Mouse (Mus musculus) ovary, postnatal 14 days (tissue): ENCODE data around the gene AC124502.3.
A peak's percentile ranks its signal among the peaks of the same experiment; 100 is the strongest.
"Not testable (repeated sequence)": the region's sequence is repeated elsewhere in the genome, so short reads cannot be mapped to it uniquely, and the experiment has no call there.

Source experiments
- DNase-seq: peaks from one replicate; pipeline ENCODE4 v3.0.0; 2022; ENCODE audit warnings: low spot score

AC124502.3 gene

DNA sequence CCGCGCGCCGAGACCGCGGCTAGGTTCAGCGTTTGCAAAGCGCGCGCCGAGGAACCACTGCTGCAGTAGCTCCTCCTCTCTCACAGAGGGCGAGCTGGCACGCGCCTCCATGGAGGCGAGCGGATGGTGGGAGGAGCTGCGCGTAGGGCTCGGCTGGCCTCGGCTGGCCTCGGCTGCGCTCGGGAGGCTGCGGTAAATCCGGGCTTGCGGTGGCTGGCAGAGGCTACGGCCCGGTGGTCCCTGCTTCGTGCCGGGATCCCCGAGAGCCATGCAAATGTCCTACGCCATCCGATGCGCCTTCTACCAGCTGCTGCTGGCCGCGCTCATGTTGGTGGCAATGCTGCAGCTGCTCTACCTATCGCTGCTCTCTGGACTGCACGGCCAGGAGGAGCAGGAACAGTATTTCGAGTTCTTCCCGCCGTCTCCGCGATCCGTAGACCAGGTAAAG, at the start of gene AC124502.3, which contains the start of gene B4gat1:
Gene AC124502.3, plus strand, starts transcription at position 183 of the 448 bp plus-strand sequence.
Gene B4gat1, plus strand, starts transcription at position 118 of the 448 bp plus-strand sequence.
- peak; percentile 79 for DNase-seq

DNA sequence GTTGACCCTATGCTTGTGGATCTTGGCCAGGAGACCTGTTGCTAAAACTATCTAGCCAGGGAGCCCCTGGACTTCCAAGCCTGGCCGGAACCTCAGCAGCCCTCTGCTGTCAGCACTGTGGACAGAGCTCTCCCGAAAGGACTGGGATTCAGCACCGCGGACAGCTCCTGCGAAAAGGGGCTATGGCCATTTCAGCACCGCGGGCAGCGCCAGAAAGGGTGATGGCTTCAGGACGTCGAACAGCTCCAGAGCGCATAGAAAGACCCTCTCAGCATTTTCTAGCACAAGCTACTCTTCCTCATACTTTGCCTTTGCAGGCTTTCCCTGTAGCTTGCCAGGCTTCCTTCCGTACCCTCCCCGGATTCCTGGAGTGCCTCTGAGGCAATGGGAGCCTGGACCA, 49.7 kb upstream of the AC124502.3 start:
- peak; percentile 99 for DNase-seq

DNA sequence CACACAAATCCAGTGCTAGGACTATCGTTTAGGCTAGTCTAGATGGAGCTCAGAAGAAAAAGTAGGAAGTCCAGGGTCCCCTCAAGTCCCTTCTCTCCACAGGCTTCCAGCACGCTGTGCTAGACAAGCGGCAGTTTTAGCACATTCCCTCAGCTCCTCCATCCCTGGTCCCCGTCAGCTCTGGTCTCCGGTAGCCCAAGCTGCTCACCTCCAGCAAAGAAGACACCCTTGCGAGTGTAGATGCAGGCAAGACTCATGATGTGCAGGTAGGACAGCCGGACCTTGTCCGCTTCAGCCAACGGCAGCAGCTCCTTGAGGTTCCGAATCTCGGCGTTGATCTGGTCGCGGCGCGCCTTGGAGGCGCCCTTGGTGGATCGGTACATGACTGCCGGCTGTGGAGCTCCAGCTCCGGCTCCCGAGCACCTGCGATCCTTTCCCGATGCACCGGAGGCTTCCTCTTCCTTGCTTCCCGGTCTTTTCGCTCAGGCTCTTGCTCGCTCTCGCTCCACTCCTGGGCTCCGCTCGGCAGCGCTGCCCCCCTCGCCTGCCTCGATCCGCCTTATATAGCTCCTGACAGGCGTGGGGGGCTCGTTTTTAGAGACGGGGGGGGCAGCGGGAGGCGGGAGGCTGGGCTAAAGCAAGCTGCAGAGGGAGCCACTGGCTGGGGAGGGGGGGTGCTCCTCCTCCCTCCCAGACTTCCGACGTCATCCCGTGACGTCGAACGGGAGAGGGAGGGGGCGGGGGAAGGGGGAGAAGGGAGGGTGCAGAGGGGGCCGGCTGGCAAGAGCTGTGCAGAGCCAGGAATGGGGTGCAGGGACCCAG, 49.0 kb upstream of the AC124502.3 start:
- no peak for DNase-seq

DNA sequence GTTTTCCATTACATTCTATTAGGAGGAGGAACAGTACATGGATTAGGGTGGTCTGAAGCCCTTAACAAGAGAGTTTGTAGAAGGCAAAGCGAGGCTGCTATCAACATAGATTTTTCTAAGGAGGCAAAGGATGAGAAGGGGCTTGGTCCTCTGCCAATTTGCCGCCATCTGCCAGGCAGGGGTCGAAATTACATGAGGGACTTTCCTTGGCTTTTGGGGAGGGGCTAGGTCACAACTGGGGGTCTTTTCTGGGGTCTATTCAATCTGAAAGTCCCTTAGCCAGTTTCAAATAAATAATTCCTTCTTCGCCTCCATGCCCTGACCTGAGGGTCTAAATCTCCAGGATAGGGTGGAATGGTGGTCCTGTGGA, 48.5 kb upstream of the AC124502.3 start, which contains the start of gene Npas4:
Gene Npas4, minus strand, starts transcription at position 61 of the 370 bp plus-strand sequence.
- DNase-seq = no peak

DNA sequence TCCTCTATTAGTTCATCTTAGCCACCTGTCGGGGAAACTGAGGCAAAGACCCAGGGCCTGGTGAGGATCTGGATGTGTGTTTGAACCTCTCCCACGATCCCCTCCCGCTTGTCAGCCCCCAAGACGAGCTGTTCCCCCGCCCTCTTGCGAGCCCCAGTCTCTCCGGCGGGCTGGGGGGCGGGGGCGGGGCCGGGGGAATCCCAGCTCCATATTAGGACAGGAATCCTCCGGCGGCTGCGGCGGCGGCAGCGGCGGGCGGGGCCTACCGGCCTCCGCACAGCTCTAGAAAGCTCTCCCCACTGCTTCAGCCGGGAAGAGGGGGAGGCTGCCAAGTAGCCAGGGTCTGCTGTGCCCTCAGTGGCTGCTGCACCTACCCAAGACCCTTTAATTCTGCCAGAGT, 48.0 kb upstream of the AC124502.3 start:
- DNase-seq = no peak

DNA sequence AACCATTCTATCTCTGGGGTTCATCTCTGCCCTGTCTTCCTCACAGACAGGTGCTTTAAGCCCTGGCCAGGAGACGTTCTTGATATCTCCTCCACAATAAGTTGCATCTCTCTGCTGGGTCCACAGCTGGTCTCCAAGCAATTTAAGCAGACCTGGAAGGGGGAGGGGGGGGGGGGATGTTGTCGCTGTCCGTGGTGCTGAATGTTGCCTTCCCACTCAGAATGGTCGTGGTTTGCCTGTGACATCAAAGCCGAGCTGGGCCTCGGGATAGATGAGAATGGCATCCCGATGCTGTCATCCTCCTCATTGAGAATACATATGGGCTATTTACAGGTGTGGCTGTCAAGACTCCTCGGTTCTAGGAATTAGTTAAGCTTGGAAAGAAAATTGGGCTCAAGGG, 46.3 kb upstream of the AC124502.3 start:
- DNase-seq = no peak

DNA sequence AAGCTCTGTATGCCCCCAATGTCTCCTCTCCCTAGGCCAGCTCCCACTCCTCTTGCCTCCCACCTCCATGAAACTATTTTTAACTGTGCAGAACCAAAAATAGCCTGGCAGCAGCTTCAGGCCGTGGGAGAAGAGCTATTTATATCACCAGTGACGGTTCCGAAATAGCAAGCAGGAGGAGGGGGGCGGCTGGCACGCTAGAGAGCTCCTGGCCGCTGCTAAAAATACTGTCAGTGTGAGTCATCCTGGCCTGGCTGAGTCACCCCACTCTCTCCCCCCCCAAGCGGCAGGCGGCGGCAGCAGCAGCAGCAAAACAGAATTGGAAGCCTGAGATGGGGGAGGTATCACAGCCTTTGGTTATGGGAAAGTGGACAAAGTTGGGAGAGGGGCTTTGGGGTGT, 45.8 kb upstream of the AC124502.3 start:
- peak; percentile 27 for DNase-seq

DNA sequence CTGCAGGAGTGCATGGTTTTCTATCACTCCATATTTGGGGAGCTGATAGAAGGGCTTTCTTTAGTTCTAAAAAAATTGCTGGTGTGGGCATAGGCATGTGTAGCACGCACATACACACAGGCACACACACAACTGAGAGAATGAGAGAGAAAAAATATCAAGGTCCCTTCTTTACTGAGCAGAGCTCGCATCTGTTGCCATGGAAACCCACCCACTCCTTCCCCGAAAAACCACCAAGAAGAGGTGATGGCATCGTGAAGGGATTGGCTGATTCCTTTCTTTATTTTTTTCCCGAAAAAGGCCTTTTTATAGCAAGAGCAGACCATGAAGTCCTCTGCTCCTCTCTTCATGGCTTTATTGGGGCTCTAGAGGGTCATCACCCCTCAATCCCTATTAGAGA, 44.6 kb upstream of the AC124502.3 start:
- no peak for DNase-seq

DNA sequence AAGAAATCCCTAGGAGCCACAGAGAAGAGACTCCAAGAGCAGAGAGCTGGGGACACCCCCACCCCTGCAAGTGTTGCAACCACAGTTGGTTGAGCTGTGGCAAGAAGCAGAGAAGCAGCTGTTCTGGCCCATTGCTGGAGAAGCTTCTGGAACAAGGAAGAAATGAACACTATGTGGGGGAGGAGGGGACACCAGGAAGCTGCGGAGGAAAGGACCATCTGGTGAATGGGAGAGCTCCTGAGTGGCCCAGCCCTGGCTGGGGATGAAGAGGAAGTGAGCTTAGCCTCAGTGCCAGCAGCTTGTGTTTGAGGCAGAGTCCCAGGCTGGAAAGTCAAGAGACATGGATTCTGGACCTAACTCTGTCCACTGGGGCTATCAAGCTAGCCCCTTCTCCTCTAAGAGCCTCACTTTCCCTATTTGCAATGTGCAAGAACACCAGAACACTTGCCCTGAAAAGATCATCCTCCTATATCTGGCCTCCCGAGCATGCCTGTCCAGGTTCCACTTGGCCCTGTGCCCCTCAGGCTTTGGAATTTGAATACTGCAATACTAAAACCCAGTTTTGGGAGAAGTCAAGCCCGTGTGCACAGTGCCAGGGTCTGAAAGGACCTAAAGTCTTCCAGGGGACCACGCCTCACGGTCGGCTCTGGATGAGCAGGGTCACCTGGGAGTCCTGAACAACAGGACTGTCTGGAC, 39.1 kb upstream of the AC124502.3 start:
- no peak for DNase-seq

DNA sequence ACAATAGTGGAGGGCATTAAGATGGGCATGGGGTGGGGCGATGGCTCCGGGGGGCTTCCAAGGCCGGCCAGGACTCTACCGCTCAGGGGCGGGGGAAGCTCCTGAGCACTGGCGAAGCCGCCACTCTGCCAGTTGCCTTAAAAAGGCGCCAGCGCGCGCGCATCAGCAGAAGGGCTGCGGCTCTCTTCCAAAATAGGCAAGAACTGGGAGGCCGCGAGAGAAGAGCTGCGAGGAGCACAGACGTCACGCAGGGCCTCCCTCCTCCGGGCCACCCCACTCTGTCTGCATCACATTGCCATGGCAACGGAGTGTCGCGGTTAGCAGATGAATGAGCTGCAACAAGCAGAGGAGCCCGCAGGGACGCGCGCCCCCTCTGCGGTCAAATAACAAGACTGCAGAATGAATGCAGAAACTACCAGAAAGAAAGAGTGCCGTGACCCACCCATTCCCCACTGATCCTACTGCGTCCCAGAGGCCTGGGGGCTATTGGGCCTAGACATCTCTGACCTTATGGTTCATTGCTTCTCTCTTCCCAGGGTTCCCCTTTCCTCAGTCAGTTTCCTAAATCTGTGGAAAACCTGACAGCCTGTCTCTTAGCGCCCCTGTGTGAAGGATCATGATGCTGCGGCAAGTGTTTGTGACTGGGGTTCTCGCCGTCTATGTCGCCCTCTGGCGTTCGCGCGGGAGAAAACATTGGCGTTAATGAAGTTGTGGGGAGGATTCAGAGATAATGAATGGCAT, 36.9 kb upstream of the AC124502.3 start:
- peak; percentile 72 for DNase-seq

DNA sequence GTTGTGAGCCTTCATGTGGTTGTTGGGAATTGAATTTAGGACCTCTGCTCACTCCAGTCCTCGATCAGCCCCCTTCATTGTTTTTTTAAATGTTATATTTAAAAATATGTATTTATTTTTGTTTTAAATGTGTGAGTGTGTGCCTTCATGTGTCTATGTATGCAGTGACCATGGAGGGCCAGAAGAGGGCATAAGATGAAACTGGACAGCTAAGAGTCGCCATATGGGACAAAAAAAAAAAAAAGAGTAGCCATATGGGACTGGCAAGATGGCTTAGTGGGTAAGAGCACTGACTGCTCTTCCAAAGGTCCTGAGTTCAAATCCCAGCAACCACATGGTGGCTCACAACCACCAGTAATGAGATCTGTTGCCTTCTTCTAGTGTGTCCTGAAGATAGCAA, 35.0 kb upstream of the AC124502.3 start:
- DNase-seq = not testable (repeated sequence)

DNA sequence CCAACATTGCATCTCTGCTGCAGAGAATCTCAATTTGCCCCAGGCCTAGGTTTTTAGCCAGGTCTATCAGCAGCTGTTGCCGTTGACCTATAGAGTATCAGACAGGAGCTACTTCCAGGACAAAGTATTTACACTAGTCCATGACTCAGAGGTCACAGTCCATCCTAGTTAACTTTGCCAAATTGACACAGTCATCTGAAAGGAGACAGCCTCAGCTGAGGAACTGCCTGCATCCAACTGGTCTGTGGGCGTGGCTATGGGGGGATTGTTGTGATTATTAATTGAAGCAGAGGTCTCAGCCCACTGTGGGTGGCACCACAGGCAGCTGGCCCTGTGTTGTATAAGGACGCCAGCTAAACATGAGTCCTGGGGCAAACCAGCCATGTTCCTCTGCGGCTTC, 33.8 kb upstream of the AC124502.3 start:
- DNase-seq = no peak

DNA sequence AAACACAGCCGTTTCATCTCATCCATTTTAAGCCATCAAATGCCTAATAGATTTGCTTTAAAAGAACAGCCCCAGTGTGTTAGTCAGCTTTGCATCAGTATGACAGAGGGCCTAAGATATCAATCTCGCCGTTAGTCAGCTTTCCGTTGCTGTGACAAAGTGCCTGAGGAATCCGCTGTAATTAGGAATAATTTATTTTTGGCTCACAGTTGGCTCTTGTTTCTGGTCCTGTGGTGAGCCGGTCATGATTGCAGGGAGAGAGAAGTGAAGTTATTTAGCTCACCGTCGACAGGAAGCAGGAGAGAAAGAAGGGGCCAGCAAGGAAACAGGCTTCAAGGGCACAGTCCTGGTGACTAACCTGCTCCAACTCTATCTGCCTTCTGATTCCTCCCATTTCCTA, 25.6 kb upstream of the AC124502.3 start:
- DNase-seq = no peak

DNA sequence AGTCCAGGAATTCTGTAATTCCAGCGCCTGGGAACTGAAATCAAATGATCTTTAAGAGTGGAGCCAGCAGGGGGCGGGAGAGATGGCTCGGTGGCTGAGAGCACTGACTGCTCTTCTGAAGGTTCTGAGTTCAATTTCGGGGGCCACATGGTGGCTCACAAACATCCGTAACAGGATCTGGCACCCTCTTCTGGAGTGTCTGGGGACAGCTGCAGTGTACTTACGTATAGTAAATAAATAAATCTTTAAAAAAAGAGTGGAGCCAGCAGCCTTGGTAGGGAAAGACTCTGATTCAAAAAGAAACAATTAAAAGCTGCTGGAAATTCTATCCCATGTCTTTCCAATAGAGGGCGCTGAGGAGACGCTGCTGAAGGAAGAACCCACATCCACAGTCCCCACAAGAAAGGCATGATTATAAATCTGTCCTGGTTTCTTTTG, 23.7 kb upstream of the AC124502.3 start:
- no peak for DNase-seq

DNA sequence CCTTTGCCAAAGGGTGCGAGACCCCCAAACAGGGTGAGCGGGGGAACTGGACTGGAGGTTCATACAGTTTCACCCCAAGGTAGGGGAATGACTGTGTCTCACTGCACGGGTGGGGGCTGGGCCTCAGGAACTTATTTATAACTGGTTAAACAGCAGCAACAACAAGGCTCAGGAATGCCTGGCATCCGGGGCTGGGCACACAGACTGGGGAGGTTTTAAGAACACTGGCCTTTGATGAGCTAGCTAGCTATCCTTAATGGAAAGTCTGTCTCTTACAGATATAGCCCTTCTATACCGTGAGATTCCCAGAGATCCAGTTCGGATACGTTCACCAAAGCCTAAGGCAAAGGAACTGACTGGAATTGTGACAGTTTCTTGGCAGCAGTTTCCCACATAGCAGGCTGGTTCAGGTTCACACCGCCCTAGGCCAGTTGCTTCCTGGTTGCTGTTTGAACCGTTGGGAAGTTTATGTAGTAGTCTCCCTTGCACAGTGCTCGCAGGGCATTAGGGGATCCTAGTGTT, 22.4 kb upstream of the AC124502.3 start:
- DNase-seq = no peak

DNA sequence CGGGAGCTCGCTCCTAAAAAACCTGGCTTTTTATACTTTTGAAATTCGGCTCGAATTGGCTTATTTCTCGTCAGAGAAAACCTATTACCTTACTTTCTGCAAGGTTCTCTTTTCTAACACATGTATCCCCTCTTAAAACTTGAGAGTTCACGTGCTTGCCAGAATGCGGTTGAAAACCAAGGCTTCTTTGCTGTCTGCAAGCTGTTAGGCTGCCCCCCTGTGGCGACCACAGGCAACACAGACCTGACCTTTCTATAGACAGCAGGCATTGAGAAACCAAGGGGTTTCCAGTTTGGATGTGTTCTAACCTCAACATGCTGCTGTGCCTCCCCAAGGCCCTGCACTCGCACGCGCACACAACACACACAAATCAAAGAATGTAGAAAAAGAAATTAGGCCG, 21.9 kb upstream of the AC124502.3 start:
- no peak for DNase-seq

DNA sequence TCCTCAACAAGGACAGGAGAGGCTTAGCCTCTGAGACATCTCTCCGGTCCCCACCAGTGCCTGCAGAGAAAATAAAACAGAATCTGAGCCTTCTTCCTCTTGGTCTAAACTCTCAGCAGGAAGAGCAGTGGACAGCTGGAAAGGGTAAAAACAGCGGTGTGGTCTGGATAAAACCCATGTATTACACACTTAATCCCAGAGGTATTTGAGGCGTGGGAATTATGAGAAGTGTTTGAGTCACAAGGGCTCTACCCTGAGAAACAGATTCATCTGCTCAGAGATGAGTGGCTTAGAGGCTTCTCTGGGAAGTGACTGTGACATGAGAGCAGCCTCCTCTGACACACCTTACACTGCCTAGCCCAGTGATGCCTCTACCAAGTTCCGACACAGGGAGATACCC, 21.1 kb upstream of the AC124502.3 start:
- DNase-seq = no peak

DNA sequence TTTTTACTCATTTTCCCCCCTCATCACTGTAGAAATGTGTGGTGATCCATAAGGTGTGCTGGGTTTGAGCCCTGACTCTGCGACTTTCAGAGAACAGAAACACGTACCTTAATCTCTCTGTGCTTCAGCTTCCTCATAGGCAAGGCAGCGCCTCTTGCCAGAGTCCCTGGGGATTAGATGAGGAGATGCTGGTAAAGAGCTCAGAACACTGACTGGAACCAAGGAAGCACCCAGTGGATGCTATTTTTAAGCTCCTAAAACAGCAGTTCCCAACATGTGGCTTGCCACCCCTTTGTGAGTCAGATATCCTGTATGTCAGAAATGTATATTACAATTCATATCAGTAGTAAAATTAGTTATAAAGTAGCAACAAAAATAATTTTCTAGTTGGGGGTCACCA, 20.5 kb upstream of the AC124502.3 start:
- DNase-seq = no peak

DNA sequence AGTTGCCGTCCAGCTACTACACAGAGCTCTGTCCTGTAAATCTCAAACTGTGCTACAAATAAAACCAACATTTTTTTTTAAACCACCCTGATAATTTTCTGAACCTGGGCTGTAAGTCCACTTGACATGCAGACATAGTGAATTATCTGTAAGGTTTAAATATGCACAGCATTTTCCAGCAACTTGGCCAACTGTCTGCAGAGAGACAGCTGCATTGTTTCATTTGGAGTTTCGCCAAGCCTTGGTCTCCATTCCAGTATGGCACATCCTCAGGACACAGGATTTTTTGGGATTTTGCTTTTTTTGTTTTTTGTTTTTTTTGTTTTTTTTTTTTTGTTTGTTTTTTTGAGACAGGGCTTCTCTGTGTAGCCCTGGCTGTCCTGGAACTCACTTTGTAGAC, 17.3 kb upstream of the AC124502.3 start:
- DNase-seq = no peak

DNA sequence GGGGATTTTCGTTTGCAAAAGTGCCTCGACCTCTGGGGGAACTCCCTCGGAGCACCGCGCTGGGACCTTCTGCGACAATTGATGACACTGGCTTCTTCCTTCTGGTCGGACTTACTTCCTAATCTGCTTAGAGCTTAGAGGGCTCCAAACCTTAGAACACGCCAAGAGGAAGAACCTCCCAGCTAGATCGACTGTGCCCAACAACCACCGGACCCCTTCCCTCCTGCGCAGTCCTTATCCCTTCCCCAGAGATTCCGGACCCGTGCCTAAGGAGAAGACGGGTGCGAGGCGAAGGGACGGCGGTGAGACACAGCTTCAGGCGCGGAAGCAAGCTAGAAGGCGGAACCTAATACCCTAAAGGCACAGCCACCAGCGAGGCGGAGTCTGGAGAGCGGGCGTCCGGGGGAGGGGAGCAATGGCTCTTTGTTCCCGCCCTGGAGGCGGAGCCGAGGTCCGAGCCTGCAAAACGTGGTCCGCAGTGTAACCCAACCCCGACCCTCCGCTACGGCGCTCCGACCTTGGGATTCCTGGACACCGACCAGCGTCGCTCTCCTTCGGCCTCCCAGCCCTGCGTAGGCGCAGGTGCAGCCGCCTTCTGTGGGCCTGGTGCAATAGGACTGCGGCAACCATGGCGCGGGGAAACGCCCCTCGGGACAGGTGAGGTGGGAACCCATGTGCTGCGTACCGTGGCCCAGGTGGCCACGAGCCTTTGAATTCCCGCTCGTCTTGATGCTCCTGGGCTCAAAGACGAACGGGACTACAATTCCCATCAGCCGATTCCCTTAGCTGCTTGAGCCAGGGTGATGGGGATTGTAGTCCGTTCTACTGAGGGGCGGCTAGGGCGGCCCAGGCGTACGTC, 14.8 kb upstream of the AC124502.3 start, which contains the start of gene Slc29a2:
Gene Slc29a2, plus strand, starts transcription at position 240 of the 859 bp plus-strand sequence.
- DNase-seq = peak; percentile 80

DNA sequence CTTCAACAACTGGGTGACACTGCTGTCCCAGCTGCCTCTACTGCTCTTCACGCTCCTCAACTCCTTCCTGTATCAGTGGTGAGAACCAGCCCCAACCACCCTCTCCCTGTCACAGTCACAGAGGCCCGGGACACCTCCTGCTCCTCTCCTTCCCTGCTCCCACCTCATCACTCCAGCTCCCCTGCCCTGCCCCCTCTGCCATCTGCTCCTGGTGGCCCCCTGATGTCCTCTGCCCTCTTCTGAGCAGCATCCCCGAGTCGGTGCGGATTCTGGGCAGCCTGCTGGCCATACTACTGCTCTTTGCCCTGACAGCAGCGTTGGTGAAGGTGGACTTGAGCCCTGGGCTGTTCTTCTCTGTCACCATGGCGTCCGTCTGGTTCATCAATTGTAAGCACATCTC, 12.6 kb upstream of the AC124502.3 start:
- no peak for DNase-seq
